Mouse (Mus musculus): Measurements from ENCODE around the gene Gm17332.
"Not testable (repeated sequence)": the region's sequence is repeated elsewhere in the genome, so short reads cannot be mapped to it uniquely, and the experiment has no call there.

Gene Gm17332

DNA sequence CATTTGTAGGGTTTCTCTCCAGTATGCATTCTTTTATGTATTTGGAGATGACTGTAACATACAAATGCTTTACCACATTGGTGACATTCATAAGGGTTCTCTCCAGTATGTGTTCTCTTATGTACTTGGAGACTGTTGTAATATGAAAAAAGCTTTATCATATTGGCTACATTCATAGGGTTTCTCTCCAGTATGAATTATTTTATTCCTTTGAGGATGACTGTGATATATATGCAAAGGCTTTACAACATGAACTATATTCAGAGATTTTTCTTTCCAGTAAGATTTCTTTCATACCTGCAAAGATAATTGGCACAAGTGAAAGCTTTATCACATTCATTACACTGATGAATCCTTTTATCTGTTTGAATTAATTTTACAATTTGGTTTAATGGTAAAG, at the start of gene Gm17332:
Gene Gm17332, minus strand, starts transcription at position 101 of the 400 bp plus-strand sequence.
- no peak for DNase-seq

DNA sequence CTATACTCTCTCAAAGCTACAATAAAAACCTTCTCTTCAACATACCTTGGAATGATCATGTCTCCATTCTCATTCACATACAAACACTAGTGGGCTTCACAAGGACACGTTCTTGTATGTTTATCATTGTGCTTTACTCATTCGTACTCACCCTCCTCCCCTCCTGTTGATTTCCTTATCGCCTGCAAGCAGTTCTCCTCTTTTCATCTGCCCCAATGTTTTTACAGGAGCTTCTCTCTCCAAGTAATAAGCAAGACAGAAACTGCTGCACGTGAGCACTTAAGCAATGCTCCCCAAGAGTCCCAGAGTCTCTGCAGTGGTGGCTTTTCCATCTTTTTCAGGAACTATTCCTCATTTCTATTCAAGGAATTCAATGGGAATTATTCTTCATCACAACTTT, 47.7 kb upstream of the Gm17332 start:
- DNase-seq: no peak

DNA sequence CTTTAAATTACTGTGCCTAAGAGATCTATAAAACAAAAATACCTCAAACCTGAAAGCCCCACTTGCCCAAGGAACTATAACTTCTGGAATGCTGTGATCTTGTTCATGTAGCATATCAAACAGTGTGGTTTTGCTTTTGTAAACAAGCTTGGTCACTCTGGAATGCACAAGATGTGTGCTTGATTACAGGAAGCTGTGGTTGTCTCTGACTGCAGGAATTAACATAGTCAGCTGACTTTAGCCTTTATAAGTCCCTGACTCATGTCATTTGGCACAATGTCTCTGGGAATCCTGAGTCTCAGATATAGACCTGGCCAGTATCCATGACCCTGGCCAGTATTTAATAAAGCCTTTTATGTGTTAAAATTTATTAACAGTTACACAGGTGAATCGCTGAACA, 43.1 kb upstream of the Gm17332 start:
- DNase-seq: no peak

DNA sequence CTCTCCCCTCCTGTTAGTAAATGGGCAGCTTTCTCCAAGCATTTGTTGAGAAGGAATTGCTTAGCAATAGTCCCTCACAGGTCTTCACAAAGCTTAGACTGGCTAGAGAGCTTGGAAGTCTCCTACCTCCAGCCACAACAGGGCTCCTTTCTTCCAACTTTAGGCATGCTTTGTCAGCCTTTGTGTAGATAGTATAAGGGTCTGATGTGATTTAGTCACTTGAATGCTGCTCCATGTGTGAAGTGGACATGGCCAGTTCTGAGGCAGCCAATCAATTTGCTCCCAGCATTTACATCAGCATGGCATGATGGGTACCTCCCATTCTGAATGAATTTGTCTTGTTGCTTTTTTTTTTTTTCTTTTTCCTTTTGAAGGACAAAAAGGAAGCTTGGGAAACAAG, 35.7 kb upstream of the Gm17332 start:
- DNase-seq: peak; percentile 1

DNA sequence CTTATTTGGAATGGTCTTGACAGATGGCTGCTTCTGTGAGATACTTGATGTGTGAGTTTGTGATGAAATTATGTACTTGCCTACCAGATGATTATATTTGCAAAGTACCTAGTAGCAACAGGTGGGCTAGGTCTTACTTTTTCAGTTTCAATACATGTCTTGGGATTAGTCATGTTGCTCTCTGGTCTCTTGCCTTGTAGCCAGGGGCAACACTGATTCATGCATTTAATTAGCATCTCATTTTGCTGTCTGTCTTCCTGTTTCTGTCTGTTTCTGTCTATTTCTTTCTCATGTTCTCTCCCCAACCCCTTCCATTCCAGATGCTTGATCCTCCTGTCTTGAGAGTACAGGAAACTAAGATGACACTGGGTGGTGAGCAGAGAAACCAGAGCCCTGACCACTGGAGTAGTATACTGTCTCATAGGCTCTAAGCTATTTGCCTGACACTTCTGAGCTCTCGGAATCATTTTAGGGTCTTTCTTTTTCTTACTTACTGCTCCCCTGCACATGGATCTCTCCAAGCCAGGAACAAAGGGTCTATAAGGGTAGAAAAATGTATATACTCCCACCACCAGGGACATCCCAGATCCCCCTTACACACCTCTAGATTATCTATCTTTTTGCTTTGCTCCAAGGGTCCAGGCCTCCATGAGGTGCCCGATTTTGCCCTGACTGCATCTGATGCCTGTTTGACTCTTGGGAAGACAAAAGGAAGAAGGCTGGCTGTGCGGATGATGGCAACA, 13.5 kb upstream of the Gm17332 start:
- peak; percentile 2 for DNase-seq

DNA sequence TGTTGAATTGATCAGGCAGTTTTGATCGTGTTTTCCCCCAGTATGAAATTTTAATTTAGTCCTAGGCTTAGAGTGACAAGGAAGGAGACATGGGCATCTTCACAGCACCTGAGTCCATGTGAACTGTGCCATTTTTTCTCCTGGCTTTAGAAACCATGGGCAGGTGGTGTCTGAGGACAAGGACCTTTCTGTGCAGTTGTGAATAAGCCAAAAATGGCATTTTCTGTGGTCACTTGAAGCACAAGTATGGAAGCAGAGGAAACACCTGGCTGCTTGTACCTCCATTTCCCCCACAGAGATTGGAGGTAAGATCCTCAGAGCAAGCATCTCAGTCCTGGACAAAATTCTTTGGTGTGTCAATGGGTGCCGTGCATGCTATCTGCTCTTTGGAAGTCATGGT, 12.5 kb upstream of the Gm17332 start:
- no peak for DNase-seq

DNA sequence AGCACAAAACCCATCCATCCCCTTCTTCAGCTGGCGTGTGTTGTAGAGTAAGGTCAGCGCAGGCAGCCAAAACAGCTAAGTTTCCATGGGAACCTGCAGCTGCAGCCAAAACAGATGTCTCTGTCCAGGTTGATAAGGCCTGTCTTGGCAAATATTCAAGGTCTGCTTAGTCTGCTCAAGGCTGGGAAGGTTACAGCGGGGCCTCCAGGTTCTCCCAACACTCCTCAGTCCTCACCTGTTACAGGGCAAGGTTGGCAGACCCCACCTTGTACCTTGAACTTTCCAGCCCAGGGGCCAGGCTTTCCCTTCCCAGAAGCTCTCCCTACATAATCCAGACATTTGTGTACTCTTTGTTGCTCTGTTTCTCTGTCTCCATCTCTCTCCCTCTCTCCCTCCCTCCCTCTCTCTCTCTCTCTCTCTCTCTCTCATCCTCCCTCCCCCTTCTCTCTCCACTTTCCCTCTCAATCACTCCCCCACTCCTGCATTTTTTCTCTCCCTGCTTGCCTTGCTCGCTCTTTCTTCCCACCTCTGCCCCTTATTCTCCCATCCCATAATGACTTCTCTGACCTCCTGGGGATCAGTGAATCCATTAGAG, 12.1 kb downstream of the Gm17332 start:
- DNase-seq: peak; percentile 36

DNA sequence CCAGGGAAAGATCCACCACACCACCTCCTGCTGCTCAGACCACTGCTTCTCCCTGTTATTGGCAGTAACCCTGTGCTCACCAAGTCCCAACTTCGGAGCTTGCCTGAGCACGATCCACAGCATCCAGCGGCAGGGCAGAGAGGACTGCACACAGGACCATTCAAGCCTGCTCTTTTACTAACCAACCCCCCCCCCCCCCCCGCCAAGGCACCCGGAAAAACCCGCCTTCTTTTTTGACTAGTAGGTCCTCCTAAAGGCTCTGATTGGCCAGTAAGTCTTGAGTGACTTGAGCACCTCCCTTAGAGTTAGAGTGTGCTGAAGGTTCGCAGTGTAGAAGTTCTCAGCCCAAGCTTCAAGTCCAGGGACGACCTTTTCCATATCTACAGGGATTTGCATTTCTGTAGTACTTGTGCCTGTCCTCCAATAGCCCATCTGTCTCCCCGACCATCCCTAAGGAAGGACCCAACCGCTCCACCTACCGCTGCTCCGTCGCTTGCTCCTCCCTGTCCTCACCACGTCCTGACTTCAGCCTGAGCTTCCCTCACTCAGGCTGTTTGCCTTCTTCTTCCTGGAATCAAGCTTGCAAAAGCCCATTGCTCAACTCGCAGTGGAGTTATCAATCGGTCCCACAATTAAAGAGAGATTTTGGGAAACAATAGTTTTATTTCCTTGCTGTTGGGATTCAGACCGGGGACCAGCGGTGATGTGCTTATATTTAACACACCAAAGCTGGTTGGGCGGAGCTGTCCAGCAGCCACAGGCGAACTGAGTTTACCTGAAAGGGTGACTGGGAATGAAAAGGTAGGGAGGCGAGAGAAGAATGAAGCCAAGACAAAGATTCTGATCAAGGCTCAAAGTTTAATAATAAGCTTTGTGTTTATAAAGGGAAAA, 12.9 kb downstream of the Gm17332 start:
- DNase-seq: peak; percentile 62

DNA sequence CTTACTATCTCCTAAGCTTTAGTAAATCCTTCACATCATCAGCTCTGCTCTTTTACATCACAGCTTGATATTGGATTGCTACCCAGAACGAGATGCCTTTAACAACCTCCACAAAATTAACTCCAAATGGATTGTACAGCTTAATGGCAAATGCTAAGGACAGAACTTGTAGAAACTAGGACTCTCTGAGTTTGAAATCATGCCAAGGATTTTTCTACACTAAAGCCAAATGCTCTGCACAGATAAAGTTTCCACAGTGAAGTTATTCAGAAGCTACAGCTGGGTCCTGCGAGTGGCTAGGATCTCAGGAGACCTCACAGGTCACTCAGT, 13.5 kb downstream of the Gm17332 start:
- no peak for DNase-seq

DNA sequence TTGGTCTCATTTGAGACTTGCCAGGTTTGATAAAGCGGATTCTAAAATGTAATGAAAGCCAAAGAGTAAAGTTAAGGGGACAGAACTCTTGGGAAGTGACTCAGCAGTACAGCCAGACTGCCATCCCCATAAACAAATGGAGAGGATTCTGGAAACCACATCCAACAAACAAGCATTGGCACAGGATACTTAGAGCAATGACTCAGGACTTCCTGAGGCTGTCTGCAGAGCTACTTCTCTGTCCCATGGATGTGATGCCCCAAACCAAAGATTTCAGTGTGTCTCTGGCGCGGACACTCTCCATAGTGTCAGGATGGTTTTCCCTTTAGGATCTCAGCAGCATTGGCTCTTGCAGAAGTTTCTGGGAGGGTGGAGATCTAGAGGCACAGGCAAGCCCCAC, 25.2 kb downstream of the Gm17332 start:
- no peak for DNase-seq

DNA sequence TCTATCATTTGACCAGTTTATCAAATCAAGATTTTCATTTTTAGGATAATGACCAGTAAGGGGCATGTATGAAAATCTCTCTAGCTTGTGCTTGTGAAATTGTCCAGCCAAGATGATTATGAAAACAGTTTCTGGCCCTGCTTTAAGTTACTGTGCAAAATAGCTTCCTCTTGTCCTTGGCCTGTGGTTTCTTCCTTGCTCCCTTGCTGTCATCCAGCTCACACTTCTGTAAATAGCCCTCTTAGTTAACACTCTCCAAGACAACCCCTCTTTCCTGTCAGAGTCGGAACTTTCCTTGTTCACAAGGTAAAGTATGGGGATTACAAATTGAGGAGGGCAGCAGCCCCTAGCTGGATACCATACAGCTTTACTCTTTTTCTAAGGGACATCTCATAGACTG, 43.9 kb downstream of the Gm17332 start:
- not testable (repeated sequence) for DNase-seq

DNA sequence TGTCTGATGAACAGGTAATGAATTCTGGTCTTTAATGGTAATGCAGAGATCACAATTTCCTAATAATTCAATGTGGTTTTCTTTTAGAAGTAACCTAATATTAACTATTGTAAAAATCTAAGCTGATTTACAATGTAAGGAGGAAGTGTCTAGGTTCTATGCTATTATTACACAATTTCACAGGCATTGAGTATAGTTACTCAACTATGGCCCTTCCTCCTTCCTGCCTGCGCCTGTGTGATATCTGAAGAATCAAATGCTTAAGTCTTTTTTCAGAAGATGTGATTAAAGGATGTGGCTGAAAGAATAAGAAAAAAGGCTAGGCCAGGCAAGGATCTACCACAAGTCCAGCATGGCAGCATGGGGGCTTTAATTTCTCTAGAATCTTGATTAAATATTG, 47.4 kb downstream of the Gm17332 start:
- not testable (repeated sequence) for DNase-seq

DNA sequence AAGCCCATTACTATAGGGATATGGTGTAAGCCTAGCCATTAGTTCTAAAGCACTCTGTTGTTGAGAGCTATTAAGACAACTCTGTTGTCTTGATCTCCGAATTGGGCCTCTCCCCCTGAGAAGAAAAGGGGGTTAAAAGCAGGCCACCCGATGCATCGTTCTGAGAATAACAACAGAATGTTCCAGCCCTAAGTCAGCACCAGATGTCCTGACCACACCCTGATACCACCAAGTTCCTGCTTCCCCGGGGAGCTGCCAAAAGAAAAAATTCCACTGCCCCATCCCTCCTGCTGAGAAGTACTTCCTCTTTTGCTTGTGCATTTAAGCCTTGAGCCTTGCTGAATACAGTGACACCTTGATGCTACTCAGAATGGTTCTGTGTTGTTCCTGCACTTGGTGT, 48.5 kb downstream of the Gm17332 start:
- DNase-seq: not testable (repeated sequence)
